Mouse (Mus musculus): ENCODE measurements around the gene Taok3. TPM values are rescaled to one million over a fixed set of nuclear protein-coding genes. Genes with fewer than 3 reads are reported as not detected.
A peak's percentile ranks its signal among the peaks of the same experiment; 100 is the strongest.
"Not testable (repeated sequence)": the region's sequence is repeated elsewhere in the genome, so short reads cannot be mapped to it uniquely, and the experiment has no call there.

The Taok3 gene
- total RNA-seq, 2 experiments from 2014 or later = 4.4 to 5.8 TPM

DNA sequence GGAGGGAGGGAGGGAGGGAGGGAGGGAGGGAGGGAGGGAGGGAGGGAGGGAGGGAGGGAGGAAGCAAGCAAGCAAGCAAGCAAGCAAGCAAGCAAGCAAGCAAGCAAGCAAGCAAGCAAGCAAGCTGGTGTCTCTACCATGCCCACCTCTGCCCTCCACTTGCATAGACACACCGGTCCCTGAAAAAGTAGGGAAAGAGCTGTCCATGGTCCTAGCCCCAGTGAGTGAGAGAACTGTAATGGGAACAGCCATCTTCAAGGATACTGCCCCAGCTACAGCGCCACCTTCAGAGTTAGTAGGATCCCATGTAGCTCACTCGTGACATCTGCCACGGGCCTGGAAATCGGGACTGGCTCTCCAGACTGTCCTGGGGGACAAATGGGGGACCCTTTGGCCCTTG lies 144.8 kb downstream of the Taok3 start:
- DNase-seq = no peak

DNA sequence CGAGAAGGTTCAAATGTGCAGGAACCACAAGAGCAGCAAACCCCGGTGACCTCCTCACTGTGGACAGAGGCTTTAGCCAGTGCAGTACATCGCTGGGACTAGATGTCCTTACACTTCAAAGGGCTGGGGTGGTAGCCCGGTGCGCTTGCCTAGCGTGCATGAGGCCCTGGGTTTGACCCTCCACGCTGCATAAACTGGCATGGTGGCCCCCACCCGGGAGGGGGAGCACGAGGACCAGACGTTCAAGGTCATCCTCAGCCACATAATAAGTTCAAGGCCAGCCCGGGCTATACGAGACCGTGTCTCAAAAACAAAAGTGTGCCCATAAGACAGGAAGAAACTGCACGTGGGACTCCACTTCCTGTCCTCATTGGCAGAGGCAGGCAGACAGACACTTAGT lies 148.0 kb downstream of the Taok3 start:
- no peak for DNase-seq

- DNase-seq = no peak
These were observed 148.8 kb downstream of the Taok3 start for GRCm38 (mm10) chr5:117268749-117269148.

DNA sequence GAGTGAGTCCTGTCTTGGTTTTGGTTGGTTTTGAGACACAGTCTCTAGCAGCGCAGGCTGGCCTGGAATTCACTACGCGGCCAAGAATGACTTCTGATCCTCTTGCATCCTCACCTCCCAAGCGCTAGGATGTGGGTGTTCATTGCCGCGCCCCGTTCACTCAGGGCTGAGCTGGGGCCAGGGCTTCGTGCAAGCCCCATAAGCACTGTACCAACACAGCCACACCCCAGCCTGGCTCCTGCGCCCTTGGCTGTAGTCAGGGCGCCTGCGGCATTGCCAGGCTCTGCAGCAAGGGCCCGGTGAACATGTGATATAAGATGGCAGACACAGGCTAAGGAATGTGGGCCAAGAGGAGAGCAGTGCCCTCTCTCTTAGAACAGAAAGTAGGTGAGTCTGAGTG lies 149.5 kb downstream of the Taok3 start:
- DNase-seq = no peak

DNA sequence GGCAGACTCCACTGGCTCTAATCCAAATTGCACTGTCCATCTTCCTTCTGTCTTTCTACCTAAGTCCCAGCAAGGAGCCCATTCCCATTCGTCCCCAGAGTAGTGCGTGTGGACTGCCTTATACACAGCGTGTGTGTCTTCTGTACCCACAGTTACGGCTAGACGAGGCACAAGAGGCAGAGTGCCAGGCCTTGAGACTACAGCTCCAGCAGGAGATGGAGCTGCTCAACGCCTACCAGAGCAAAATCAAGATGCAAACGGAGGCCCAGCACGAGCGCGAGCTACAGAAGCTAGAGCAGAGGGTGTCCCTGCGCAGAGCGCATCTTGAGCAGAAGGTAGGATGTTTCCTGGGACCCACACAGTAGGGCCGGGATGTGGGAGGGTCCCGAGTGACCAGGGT lies 152.0 kb downstream of the Taok3 start:
- no peak for DNase-seq

GRCm38 (mm10) chr5:117274817-117275216 lies 154.9 kb downstream of the Taok3 start:
- DNase-seq = no peak

GRCm38 (mm10) chr5:117277784-117278183 lies 157.9 kb downstream of the Taok3 start:
- no peak for DNase-seq

DNA sequence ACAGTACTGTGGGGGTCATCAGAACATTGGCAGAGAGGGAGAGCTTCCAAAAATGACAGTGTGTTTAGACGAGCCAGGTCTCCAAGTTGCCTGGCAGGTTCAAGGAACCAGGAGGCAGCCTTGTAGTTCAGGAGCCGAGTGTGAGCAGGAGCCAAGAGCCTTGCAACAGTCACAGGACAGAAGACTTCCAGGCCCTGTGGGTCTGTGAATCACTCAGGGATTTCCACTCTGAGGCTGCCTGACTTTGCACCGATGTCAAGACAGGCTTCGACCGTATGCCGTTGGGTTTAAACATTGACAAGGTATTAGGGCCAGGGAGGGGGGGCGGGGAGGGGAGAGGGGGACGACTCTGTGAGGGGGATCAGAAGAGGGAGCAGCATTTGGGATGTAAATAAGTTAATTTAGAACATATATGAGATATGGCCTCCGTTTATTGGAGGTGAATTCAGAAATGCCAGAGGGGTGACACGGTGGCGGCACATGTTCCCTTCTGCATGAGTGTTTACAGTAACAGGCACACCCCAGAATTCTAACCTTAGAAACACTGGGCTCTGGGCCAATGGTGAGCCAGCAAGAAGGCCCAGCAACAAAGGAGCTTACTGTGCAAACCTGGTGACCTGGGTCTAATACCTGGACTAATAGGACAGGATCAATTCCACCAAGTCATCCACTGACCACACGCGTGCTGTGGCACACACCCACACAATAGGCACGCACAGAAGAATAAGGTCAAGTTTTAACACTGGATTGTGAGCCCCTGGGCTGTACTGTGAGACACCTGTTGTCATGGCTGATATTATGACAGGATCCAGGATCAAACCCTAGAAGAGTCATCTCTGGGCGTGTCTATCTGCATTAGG lies 159.1 kb downstream of the Taok3 start:
- DNase-seq = no peak

DNA sequence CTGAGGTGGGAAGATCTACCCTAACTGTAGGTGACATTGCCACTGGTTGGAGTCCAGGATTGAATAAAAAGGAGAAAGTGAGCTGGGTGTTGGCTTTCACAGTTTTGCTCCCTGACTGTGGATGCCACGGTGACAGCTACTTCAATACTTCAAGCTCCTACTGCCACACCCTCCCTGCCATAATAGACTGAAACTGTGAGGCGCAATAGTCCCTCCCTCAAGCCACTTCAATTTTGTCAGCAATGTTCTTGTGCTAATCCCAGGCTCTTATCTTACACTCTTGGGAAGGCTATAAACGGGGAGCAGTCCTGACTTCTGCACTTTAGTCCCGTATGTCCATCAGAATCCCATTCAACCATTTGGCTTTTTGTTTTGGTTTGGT lies 159.7 kb downstream of the Taok3 start:
- no peak for DNase-seq

DNA sequence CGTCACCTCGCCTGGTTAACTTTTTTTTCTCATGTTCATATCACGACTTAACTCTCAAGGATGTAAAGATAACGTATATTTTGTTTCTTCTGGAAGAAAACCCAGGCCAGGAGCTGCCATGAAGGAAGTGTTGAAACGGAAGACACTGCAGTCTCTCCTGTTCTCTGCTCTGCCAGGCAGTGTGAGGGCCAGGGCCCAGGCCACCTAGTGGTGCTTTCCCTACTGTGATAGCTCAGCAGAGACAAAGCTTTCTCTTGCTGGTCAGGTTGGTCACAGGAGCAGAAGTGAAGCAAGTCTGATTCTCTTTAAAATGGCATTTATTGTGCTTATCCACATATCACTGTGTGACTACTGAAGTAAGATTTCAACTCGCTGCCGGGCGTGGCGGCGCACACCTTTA lies 161.6 kb downstream of the Taok3 start:
- DNase-seq = no peak

DNA sequence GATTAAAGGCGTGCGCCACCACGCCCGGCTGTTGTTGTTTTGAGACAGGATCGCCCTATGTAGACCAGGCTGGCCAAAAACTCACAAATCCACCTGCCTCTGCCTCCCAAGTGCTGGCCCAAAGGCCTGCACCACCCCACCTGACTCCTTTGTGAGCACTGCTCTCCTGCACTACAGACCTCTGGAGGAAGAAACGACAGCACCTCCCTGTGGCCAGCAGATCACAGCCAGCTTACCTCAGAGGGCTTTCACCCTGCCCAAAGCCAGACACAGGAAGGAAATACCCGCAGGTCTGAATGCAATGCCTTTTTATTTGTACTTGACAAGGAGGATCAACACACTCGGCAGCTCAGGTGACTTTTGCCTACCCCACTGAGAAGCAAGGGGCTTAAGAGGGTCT lies 162.4 kb downstream of the Taok3 start:
- DNase-seq = no peak

DNA sequence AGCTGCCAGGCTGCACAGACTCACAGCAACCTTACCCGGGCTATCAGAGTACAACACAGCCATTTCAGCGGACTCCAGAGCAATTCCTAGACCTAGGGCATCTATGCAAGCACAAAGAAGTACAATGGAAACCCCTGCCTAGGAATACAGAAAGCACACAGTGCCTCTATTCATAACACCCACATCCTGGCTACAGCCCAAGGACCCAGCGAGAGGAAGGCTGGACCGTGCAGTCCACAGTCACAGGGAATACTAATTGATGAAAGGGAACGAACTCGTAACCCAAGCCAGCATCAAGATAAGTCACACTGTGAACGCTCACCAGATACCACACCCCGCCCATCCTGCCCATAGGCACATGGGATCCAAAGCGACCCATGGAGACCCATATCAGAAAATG lies 164.1 kb downstream of the Taok3 start:
- no peak for DNase-seq

DNA sequence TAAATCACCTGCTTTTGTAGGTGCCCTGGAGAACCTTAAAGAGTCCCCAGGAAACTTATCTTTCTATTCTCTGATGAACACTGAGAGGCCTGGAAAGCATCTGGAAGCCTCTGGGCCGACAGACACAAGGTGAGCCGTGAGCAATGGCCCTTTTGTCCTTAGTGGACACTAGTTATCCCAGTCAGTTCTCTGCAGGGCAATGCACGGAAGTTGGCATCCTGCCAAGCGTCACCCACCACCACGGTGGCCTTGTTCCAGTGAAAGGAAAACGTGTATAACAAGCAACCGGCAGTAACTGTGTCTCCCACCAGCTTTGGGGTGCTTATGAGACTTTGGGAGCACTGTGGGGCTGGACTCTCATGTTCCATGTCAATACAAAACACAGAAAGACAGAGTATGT lies 164.8 kb downstream of the Taok3 start:
- DNase-seq = no peak

DNA sequence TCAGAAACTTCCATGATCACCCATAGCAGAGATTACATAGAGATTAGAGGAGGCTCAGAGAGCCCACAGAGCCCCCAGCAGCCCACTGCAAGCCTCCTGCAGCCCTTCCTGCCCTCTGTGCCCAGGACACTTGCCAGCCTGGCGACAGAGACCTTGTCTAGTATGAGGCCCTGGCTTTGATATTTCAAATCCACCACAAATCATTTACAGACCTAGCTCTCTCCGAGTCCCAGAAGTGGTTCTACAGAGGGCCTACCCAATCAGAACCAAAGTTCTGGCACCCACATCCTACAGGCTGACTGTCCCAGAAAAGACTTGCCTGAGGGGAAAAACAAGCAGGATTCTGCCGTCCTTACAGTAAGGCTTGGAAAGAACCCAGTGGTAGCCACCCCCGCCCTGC lies 165.3 kb downstream of the Taok3 start:
- DNase-seq = no peak

GRCm38 (mm10) chr5:117286286-117286685 lies 166.4 kb downstream of the Taok3 start:
- no peak for DNase-seq

DNA sequence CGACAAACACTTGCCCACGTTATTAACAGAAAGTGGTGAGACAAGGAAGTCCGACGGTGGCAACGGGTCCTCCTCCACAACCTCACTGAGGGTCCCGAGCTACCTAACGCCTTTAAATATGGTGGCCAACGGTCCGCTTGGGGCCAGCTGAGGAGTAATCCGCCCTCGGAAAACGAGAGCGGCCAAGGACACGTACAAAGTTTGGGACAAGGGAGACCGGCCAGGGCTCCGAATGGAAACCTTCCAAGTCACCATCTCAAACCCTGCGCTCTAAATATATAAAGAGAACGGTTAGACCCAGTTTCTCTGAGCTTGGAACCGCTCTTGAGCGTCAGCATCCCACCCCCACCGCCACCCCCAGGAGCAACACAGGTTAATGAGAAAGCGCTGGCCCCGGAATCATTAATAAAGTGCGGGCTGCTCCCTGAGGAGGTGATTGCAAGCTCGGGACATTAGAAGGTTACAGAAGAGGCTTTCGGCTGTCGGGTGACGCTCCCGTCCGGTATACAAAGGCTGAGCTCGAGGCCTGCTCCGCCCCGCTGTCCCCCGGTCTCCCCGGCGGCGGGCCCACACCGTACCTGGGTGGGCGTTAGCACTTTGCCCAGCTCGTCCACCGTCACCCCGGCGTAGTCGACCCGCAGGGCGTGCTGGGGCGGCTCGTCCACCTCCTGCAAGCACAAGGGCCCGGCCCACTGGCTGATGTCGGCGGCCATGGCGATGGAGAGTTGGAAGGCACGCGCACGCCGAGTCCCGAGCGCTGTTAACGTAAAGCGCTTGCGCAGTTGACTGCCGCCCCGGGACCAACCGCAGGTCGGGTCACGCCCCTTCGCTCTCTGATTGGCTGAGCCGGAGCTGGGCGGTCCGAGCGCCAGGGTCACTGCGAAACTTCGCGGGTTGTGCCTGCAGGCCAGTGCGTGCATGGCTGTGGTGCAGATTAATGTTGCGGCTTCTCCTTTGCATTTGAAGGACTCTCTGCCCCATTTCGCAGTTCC lies 167.2 kb downstream of the Taok3 start, which contains the start of gene Pebp1:
TSS of gene Pebp1 (minus strand) at position 795 of the 992 bp plus-strand sequence.
- DNase-seq = peak; percentile 95

GRCm38 (mm10) chr5:117289646-117290045 lies 169.7 kb downstream of the Taok3 start:
- no peak for DNase-seq

GRCm38 (mm10) chr5:117290081-117290480 lies 170.2 kb downstream of the Taok3 start:
- no peak for DNase-seq

- no peak for DNase-seq
These were observed 171.4 kb downstream of the Taok3 start for GRCm38 (mm10) chr5:117291312-117291711.

DNA sequence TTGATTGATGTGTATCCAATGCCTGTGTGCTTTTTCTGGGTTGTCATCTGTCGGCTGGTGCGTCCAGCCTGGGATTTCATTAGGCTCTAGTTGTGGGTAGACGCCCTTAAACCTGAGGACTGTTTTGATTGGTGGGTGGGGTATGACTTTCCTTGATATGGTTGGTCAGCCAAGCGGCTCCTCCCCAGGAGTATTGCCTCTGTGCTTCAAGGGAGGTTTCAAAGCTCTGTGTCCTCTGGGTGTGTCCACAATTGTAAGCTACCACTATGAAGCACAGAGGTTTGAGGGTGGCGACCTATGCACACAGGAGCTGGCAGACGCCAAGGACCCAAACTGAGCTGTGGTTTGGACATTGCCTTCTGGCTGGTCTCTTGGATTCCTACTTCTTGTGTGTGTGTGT lies 172.6 kb downstream of the Taok3 start:
- no peak for DNase-seq

DNA sequence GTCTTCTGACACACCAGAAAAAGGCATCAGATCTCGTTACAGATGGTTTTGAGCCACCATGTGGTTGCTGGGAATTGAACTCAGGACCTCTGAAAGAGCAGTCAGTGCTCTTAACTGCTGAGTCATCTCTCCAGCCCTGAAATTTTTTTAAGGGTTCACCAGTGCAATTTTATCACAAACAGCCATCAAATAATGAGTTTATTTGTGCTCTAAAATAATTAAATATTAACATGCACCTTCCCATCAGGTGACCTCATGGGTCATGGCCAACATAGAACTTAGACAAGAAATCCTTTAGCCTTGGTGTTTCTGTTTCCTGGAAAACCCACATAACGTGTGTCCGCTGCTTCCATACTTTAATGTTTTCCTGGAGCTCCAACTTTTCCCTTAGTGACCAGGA lies 173.8 kb downstream of the Taok3 start:
- not testable (repeated sequence) for DNase-seq

GRCm38 (mm10) chr5:117295011-117295410 lies 175.1 kb downstream of the Taok3 start:
- no peak for DNase-seq

DNA sequence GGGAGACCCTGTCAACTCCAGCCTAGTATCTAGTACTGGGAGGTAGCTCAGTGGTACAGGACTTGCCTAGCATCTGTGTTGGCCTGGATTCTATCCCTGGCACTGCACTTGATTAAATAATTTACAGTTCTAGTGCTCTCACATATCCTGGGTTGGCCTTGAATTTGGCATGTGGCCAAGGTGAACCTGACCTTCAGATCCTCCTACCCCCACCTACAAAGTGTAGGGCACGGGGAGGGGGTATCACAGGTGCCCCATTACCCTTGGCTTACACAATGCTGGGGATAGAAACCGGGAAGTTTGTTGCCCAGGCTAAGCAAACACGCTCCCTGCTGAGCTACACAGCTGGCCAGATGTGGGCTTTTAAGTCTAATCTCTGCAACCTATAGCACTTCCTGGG lies 183.0 kb downstream of the Taok3 start:
- no peak for DNase-seq
